Mouse (Mus musculus) embryonic facial prominence, embryonic 13.5 days (tissue): Measurements from ENCODE around the gene Strn3. TPM values are rescaled to one million over a fixed set of nuclear protein-coding genes. Genes with fewer than 3 reads are reported as not detected.
A peak's percentile ranks its signal among the peaks of the same experiment; 100 is the strongest.
"Not testable (repeated sequence)": the region's sequence is repeated elsewhere in the genome, so short reads cannot be mapped to it uniquely, and the experiment has no call there.

Experiments
- ATAC-seq: fragments of 200-750 bp; cut with Nextera tagmentation; 2 replicates; pipeline ENCODE4 v1.8.0; 2017; ENCODE audit warnings: low read depth; ENCODE audit not compliant: insufficient number of reproducible peaks, insufficient read depth, low FRiP score, low TSS enrichment
- H3K27ac ChIP-seq: fragments of 300-500 bp; sonication (generic); 2 replicates; pipeline ENCODE4 v1.5.1; 2015; ENCODE audit warnings: moderate library complexity, mild to moderate bottlenecking, inconsistent platforms
- H3K27me3 ChIP-seq: fragments of 300-500 bp; sonication (generic); 2 replicates; pipeline ENCODE4 v1.6.1; 2015; ENCODE audit warnings: mild to moderate bottlenecking, inconsistent platforms
- H3K36me3 ChIP-seq: fragments of 300-500 bp; sonication (generic); 2 replicates; pipeline ENCODE4 v1.6.1; 2015; ENCODE audit warnings: mild to moderate bottlenecking, inconsistent platforms
- H3K4me1 ChIP-seq: fragments of 300-500 bp; sonication (generic); 2 replicates; pipeline ENCODE4 v1.6.1; 2015; ENCODE audit warnings: inconsistent platforms
- H3K4me2 ChIP-seq: fragments of 300-500 bp; sonication (generic); 2 replicates; pipeline ENCODE4 v1.6.1; 2015; ENCODE audit warnings: moderate library complexity, mild to moderate bottlenecking, inconsistent platforms
- H3K4me3 ChIP-seq: fragments of 300-500 bp; sonication (generic); 2 replicates; pipeline ENCODE4 v1.5.1; 2015; ENCODE audit warnings: mild to moderate bottlenecking, inconsistent platforms
- H3K9ac ChIP-seq: fragments of 300-500 bp; sonication (generic); 2 replicates; pipeline ENCODE4 v1.6.1; 2015; ENCODE audit warnings: mild to moderate bottlenecking, inconsistent platforms
- H3K9me3 ChIP-seq: fragments of 300-500 bp; sonication (generic); 2 replicates; pipeline ENCODE4 v1.6.1; 2016; ENCODE audit warnings: inconsistent platforms
- WGBS: fragments of 180-500 bp; shearing (Covaris S2); methylation state at CpG from one replicate; pipeline ENCODE4 v1.1.7; 2015; ENCODE audit warnings: mixed read lengths; 5-methylcytosine and 5-hydroxymethylcytosine counted together
- polyA plus RNA-seq: library from polyadenylated mRNA; unstranded; fragments of >200 nt; fragmentation: Nextera tagmentation; extraction: Ambion mirVana; gene quantifications from 2 replicates; pipeline ENCODE4 v1.2.1, GENCODE M21; 2015

Gene Strn3
- polyA plus RNA-seq, 1 experiment from 2014 or later = 54.0 TPM

DNA sequence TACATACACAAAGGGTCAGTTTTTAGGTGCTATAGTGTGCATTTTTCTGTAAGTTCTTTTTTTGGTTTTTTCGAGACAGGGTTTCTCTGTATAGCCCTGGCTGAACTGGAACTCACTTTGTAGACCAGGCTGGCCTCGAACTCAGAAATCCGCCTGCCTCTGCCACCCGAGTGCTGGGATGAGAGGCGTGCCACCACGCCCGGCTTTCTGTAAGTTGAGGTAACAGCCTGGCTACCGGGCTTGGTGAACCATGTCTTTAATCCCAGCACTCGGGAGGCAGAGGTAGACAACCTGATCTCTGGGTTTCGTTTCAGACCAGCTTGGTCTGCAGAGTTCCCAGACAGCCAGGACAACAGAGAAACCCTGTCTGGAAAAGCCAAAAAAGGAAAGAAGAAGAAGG lies 1.2 kb upstream of the Strn3 start:
- not testable (repeated sequence) for H3K36me3 ChIP-seq, H3K9me3 ChIP-seq, H3K27me3 ChIP-seq, ATAC-seq, H3K9ac ChIP-seq
- Histone ChIP-seq H3K4me2 (peak overlapping the region; percentile 78), H3K27ac (peak overlapping the region; percentile 44; the same call in 1 of the 2 replicates), H3K4me1 (peaks cover 10% of the 10 kb centered on the region), H3K4me3 (peak overlapping the region; percentile 96)
- WGBS = 76% methylated on average over 10 of the region's 10 CpGs

DNA sequence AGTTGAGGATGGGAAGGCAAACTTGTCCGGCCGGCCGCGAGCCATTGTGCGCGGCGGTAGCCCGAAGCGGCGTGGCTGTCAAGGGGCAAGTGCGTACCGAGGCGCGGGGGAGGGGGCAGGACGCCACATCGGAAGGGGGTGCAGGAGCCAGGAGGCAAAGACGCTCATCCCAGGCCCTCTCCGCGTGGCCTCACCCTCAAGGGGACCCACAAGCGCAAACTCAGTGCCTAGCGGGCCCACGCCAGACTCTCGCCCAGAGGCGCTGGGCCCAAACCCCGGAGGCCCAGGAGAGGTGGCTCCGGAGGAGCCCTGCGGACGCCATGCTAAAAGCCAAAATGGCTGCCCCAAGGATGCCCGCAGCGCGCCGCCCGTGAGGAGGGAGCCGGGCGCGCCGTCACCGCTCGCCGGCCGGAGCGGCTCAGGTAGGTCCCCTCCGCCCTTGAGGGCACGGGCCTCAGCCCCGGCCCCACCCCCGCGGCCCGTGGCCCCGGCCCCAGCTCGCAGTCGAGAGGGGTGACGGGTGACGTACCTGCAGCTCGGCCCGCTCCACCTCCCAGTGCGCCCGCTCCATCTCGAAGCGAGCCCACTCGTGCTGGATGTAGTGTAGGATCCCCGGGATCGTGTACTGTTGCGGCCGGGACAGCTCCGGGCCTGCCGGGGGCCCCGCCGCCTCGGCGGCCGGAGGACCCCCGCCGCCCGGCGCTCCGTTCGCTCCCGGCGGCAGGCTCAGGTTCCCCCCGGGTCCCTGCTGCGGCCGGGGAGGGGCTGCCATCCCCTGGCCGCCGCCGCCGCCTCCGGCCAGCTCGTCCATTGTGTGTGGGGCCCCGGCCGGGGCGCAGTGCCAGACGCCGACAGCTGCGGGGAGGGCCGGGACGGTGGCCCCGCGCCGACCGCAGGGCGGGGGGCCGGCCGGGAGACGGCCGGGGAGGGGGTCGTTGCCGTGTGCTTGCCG lies 528 bp downstream of the Strn3 start, which contains the start of gene Ap4s1:
Gene Ap4s1, plus strand, starts transcription at position 141 of the 952 bp plus-strand sequence.
- H3K4me1 ChIP-seq = peaks cover 10% of the 10 kb centered on the region
- peak; percentile 73 for ATAC-seq

DNA sequence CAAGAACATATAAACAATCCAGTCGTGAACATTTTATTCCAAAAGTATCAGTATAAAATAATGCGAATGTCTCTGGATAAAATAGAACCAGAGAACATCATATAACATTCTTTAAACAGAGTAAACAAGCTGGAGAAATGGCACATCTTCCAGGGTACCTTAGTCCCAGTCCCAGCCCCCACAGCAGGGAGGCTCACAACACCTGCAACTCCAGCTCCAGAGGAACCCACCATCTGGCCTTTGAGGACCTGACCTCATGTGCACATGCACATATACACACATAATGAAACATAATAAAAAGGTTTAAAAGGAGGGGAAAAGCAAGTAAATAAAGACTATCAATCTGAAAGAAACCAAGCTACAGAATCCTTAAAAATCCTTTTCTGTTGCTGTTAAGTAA lies 3.2 kb downstream of the Strn3 start:
- no peak overlapping the region for H3K27ac ChIP-seq
- 89% methylated on average over 2 of the region's 2 CpGs for WGBS
- no peak overlapping the region for H3K4me2 ChIP-seq
- H3K9ac ChIP-seq = no peak overlapping the region
- no peaks in the 10 kb centered on the region for H3K9me3 ChIP-seq
- H3K36me3 ChIP-seq = no peaks in the 10 kb centered on the region
- H3K4me1 ChIP-seq = peaks cover 11% of the 10 kb centered on the region
- ATAC-seq = no peak
- H3K4me3 ChIP-seq = no peak overlapping the region
- H3K27me3 ChIP-seq = no peaks in the 10 kb centered on the region

More for the DNA sequence above, 528 bp downstream of the Strn3 start, which contains the start of gene Ap4s1:
- Histone ChIP-seq H3K9ac (peak within 1 kb of the TSS; percentile 100), H3K27me3 (no peaks in the 10 kb centered on the region), H3K4me3 (peak within 1 kb of the TSS; percentile 96), H3K36me3 (no peaks in the 10 kb centered on the region), H3K27ac (peak within 1 kb of the TSS; percentile 100), H3K4me2 (peak within 1 kb of the TSS; percentile 78), H3K9me3 (no peaks in the 10 kb centered on the region)
- 1% methylated on average over 89 of the region's 108 CpGs for WGBS

DNA sequence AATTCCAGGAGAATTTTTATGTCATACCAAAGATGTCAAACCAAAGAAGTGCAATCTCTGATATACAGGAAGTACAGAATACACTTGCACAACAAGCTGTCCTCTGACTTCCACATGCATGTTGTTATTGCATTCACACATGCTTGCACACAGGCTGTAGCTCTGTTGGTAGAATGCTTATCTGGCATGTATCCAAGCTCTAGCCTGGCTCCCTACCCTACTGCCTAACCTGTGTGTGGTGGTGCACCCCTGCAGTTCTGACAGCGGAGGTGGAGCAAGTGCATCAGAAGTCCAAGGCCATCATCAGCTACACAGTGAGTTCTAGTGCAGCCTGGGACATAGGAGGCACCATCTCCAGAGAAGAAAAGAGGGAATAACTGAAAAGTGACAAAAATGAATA lies 12.9 kb downstream of the Strn3 start:
- no peak for ATAC-seq
- WGBS = 83% methylated on average over 1 of the region's 1 CpGs
- no peaks in the 10 kb centered on the region for H3K27me3 ChIP-seq
- H3K27ac ChIP-seq = no peak overlapping the region
- H3K36me3 ChIP-seq = no peaks in the 10 kb centered on the region
- no peak overlapping the region for H3K9ac ChIP-seq
- no peaks in the 10 kb centered on the region for H3K9me3 ChIP-seq
- H3K4me1 ChIP-seq = peaks cover 22% of the 10 kb centered on the region
- no peak overlapping the region for H3K4me3 ChIP-seq
- H3K4me2 ChIP-seq = no peak overlapping the region

DNA sequence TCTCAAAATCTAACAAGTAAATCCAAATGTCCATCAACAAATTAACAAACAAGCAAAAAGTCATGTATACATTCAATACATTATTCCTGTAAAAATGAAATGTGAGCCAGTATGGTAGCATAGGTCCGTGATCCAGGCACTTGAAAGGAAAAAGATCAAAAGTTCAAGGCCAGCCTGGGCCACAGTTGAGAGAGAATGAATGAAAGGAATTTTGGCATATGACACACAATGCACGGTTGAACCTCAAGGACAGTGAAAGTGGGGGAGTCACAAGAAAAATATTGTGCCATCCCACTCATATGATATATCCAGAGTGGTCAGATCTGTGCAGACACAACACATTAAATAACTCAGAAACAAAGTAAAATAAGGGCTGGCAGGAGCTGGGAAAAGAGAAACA lies 15.3 kb downstream of the Strn3 start:
- Histone ChIP-seq H3K4me3 (no peak overlapping the region), H3K4me2 (no peak overlapping the region), H3K27me3 (no peaks in the 10 kb centered on the region), H3K9me3 (no peaks in the 10 kb centered on the region), H3K9ac (no peak overlapping the region), H3K27ac (no peak overlapping the region), H3K36me3 (no peaks in the 10 kb centered on the region), H3K4me1 (peaks cover 25% of the 10 kb centered on the region)
- WGBS = 67% methylated on average over 2 of the region's 2 CpGs
- ATAC-seq = no peak

DNA sequence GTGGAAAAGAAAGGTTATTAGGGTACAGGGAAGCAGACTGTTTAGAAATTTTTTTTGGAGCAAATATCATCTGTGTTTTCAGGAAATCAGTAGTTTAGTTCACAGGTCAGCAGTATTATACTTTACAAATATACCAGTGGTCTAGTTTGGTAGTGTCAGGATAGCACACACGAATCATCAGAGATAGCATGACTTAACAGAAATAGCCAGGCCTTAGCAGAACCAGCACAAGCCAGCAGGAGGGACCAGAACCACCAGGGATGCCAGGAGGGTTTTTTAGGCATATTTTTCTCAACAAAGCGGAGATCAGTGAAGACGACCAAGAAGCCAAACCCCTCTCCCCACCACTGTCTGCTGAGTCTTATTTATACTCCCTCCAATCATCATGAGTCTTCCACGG lies 18.4 kb downstream of the Strn3 start:
- H3K4me1 ChIP-seq = peaks cover 21% of the 10 kb centered on the region; the same call in 1 of the 2 replicates
- H3K9ac ChIP-seq = no peak overlapping the region
- WGBS = 63% methylated on average over 4 of the region's 4 CpGs
- no peak overlapping the region for H3K4me3 ChIP-seq
- no peaks in the 10 kb centered on the region for H3K9me3 ChIP-seq
- ATAC-seq = no peak
- no peaks in the 10 kb centered on the region for H3K36me3 ChIP-seq
- no peak overlapping the region for H3K4me2 ChIP-seq
- H3K27me3 ChIP-seq = no peaks in the 10 kb centered on the region
- no peak overlapping the region for H3K27ac ChIP-seq

DNA sequence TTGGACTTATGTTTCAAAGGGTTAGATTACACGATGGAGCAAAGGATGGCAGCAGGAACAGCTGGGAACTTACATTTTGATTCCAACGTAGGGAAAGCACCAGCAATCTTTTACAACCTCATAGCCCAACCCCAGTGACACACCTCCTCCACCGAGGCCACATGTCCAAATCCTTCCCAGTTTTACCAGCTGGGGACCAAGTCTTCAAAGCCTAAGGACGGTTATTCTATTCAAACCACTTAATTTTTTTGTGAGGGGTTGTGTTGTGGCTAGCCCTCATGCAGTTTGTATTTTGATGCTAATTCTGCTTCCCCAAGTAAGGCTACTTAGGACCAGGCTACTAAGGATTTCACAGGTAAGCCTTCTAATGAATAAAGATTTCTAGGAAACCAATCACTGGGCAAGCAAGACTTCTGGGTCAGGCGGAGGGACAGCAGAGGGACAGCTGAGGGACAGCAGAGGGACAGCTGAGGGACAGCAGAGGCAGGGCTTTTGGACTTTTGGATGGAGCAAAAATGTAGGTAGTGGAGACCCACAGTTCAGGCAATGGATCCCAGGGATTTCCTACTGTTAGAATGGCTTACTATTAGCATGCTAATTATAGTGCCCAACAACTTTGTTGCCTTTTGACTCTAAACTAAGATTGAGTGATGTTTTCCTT lies 20.3 kb downstream of the Strn3 start:
- Histone ChIP-seq H3K4me1 (peaks cover 21% of the 10 kb centered on the region; the same call in 1 of the 2 replicates), H3K27ac (no peak overlapping the region), H3K9me3 (no peaks in the 10 kb centered on the region), H3K9ac (no peak overlapping the region), H3K4me3 (no peak overlapping the region), H3K27me3 (no peaks in the 10 kb centered on the region), H3K36me3 (no peaks in the 10 kb centered on the region), H3K4me2 (no peak overlapping the region)
- WGBS = 37% methylated on average over 5 of the region's 5 CpGs
- no peak for ATAC-seq

DNA sequence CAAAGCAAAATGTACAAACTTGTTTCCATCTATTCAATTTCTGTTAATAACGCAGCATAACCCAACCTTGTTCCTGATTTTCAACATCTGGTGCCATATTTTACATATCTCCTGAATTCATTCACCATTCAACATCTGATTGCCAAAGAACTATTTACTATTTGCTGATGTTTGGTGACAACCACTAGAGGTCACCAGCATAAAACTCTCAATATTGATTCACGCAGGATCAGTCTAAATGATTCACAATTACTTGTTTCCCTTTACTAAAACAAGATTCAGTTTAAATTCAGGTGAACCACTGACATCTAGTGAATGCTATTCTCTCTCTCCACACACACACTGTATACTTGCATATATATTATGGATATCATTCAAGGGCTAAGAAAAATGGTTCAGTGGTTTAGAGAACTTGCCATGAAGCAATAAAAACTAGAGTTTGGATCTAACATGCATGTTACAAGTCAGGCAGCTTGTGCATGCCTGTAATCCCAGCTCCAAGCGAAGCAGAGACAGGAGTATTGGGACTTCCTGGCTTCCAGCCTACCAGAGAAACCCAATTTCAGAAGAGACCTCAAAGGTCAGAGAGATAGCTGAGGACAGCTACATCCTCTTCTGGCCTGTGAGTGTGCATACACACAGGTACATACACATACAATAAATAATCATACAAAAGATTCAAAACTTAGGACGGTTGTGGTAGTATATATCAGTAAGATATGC lies 24.8 kb downstream of the Strn3 start:
- Histone ChIP-seq H3K9me3 (no peaks in the 10 kb centered on the region), H3K9ac (no peak overlapping the region), H3K4me1 (peaks cover 6% of the 10 kb centered on the region; the same call in 1 of the 2 replicates), H3K4me3 (no peak overlapping the region), H3K4me2 (no peak overlapping the region), H3K27ac (no peak overlapping the region), H3K36me3 (no peaks in the 10 kb centered on the region), H3K27me3 (no peaks in the 10 kb centered on the region)
- 71% methylated on average over 4 of the region's 4 CpGs for whole genome bisulfite sequencing
- no peak for ATAC-seq

DNA sequence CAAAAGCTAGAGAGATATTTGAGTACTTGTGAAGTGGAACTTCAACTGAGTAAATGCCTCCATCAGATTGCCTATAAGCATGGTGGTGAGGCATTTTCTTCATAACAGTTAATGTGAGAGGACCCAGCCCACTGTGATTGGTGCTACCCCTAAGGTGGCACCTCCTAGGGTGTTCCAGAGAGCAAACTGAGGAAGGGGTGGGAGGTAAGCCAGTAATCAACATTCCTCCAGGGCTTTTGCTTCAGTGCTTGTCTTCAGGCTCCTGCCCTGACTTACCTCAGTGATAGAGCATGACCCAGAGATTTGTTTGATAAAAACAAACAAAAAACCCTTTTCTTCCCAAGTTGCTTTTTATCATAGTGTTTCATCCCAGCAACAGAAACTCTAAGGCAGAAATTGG lies 27.8 kb downstream of the Strn3 start:
- ATAC-seq = no peak
- Histone ChIP-seq H3K4me2 (no peak overlapping the region), H3K9me3 (no peaks in the 10 kb centered on the region), H3K27me3 (no peaks in the 10 kb centered on the region), H3K27ac (no peak overlapping the region), H3K9ac (no peak overlapping the region), H3K4me1 (no peaks in the 10 kb centered on the region; the same call in 1 of the 2 replicates), H3K36me3 (no peaks in the 10 kb centered on the region), H3K4me3 (no peak overlapping the region)

DNA sequence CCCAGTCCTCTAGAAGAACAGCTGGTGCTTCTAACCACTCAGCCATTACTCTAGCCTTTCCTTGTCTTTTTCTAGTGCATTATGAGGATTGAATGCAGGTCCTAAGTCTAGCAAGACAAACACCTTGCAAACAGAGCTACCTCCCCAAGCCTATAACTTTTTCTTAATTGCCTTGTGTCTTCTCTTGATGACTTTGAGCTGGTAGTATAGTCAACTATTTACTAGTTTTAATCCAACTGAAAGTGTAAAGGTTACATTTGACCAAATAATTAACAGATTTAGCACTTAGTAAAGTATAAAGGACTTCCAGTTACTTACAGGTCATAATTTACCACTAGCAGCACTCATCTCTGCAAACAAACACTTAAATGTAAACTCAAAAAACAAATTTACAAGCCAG lies 28.7 kb downstream of the Strn3 start:
- H3K4me1 ChIP-seq = no peaks in the 10 kb centered on the region; the same call in 1 of the 2 replicates
- H3K9me3 ChIP-seq = no peaks in the 10 kb centered on the region
- H3K4me3 ChIP-seq = no peak overlapping the region
- H3K9ac ChIP-seq = no peak overlapping the region
- no peaks in the 10 kb centered on the region for H3K27me3 ChIP-seq
- no peak overlapping the region for H3K27ac ChIP-seq
- no peak for ATAC-seq
- H3K36me3 ChIP-seq = no peaks in the 10 kb centered on the region
- no peak overlapping the region for H3K4me2 ChIP-seq

DNA sequence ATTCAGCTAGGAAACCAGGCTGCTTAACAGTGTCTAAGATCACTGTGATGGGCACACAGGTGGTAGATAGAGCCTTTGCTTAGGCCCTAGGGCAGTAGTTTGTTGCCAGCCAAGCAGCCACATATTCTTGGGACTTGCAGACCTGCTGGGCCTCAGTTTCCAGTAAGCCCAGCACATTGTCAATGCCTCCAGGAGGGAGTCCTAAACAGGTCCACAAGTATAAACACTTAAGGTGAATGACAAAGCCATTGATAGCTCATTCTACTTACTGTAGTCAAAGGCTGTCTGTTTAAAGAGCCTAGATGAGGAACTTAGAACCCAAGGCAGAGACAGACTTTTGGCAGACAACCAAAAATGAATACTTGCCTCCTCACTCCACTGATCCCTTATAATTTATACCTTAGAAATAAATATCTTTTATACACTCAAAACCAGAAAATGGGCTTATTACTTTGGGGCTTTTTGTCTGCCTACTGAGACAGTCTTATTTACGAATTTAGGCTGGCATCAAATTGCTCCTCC lies 35.7 kb downstream of the Strn3 start:
- peaks cover 18% of the 10 kb centered on the region for H3K36me3 ChIP-seq
- no peaks in the 10 kb centered on the region for H3K4me1 ChIP-seq
- no peak overlapping the region for H3K9ac ChIP-seq
- H3K27ac ChIP-seq = no peak overlapping the region
- H3K4me3 ChIP-seq = no peak overlapping the region
- ATAC-seq = no peak
- no peaks in the 10 kb centered on the region for H3K27me3 ChIP-seq
- H3K9me3 ChIP-seq = no peaks in the 10 kb centered on the region
- no peak overlapping the region for H3K4me2 ChIP-seq
- WGBS = 55% methylated on average over 1 of the region's 1 CpGs
